Mouse (Mus musculus) brain, embryonic 18.5 days (tissue): ENCODE measurements around the gene Rgp1.

Source experiments
- DNase-seq: peaks from one replicate; pipeline ENCODE4 v3.0.0-alpha.2; 2012; ENCODE audit warnings: low read depth, low spot score

Rgp1 gene

GRCm38 (mm10) chr4:43561997-43562768 lies 16.3 kb upstream of the Rgp1 start, which contains the start of the genes Creb3 and Tln1:
TSS of gene Creb3 (plus strand) at chr4:43562332.
TSS of gene Tln1 (minus strand) at chr4:43562691.
- peak; percentile 90 for DNase-seq

DNA sequence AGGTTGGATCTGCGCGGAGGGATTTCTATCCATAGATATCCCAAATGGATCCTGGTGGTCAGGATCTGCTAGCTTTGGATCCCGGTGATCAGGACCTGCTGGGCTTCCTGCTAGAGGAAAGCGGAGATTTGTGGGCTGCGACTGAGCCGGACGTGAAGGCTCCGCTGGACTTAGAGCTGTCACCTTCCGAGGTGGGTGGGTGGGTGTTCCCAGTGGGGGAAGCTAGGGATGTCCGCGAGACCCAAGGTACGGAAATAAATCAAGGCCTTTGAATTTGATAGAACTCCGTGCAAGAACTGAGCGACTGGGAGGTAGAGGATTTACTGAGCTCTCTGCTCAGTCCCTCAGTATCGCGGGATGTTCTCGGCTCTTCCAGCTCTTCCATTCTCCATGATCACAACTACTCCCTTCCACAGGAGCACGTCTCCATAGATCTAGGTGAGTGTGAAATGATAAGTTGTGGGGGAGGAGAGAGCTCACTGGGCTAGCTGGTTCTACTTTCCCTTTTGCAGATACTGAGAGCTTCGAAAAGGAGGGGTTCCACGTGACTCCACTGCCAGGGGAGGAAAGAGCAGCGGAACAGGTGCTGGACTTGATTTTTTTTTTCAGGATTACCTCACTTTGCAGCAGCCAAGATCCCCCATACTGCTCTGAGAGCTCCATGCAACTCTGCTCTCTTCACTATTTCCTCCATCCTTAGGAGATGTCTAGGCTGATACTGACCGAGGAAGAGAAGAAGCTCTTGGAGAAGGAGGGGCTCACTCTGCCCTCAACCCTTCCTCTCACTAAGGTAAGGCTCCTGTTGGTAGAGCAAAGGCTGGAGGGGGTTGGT lies 15.5 kb upstream of the Rgp1 start:
- no peak for DNase-seq

- DNase-seq = no peak
These were observed 15.0 kb upstream of the Rgp1 start for GRCm38 (mm10) chr4:43563601-43563875.

DNA sequence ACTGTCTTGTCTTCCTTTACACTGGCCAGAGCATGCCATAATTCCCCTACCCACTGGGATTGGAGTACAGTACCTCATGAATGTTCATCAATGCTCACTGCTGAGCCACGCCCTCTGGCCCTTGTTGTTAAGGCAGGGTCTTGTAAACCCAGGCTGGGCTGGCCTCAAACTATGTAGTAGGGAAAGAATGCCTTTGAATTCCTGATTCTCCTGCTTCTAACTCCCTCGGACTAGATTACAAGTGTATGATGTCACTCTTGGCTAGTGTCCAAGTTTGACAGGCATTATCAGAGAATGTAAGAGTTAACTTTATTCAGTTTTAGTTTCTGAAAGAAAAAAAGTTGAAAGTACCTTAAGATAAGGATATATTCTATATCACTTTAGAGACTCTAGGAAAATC lies 14.3 kb upstream of the Rgp1 start:
- no peak for DNase-seq

DNA sequence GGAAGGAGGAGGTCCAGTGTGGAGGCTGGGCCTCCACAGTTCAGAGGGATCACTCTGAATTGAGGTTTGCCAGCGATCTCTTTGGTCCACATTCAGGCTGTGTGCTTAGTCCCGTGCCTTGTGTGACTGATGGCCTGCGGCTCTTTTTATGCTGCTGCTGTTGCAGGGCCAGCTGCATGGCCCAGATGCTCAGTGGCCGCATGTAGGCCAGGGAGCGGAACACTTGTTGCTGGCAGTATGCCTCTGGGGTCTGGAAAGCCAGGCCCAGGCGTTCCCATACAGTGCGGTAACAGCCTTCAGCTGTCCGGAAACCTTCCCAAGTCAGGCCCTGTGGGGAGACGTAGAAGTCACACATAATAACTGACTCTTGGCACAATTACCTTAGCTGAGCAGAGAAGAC lies 11.4 kb upstream of the Rgp1 start:
- DNase-seq = no peak

- no peak for DNase-seq
These were observed 7.0 kb upstream of the Rgp1 start for GRCm38 (mm10) chr4:43571395-43572045.

GRCm38 (mm10) chr4:43573561-43573960 lies 5.0 kb upstream of the Rgp1 start:
- no peak for DNase-seq

GRCm38 (mm10) chr4:43575356-43575755 lies 3.2 kb upstream of the Rgp1 start:
- DNase-seq = no peak

GRCm38 (mm10) chr4:43577237-43577881 lies 1.2 kb upstream of the Rgp1 start:
- no peak for DNase-seq

GRCm38 (mm10) chr4:43579256-43579655 lies 741 bp downstream of the Rgp1 start:
- no peak for DNase-seq

- no peak for DNase-seq
These were observed 1.2 kb downstream of the Rgp1 start for GRCm38 (mm10) chr4:43579731-43580130.

DNA sequence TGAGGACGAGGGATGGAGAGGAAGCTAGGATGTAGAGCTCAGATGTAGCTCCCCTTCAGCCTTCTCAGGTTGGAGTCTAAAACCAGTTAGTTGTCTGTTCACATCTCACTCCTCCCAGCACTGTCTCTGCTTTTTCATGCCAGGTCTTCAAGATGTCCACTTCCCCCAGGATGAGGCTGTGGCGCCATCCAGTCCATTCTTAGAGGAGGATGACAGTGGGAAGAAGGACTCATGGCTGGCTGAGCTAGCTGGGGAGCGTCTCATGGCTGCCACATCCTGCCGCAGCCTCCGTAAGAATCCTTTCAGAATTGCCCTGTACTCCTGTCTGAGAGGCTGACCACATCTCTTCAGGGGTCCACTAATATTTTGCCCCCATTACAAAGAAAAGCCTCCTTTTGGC lies 2.2 kb downstream of the Rgp1 start:
- no peak for DNase-seq

DNA sequence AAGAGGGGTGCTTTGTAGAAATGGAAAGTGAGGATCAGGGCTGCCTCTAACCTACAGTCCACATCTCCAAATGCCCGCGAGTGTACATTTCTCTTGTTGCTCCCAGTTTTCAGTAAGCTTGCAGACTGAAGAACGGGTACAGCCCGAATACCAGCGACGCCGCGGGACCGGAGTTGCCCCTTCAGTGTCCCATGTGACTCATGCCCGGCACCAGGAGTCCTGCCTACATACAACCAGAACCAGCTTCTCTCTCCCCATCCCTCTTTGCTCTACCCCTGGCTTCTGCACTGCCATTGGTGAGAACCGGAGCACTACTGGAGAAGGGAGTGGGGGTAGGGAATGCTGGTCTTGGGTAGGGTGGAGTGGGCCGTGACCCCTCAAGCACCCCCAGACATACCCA lies 2.9 kb downstream of the Rgp1 start:
- DNase-seq = no peak

- no peak for DNase-seq
These were observed 3.7 kb downstream of the Rgp1 start for GRCm38 (mm10) chr4:43582241-43582640.

DNA sequence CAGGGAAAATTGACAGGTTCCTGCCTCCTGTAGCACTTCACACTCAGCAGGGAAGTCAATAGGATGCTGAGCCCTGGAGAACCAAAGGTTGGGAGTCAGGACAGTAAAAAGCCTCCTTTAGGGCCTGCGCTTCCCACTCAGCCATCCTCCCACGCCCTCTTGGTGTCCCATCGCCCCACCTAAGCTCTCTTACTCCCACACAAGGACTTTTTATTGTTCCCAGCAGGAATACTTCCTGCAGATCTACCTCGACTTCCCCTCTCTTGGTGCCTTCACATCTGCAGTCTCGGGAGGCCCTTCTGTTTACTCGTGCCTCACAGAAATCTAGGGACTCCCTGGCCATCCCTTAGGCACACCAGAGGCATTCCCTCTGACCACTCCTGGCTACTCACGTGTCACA lies 4.9 kb downstream of the Rgp1 start:
- no peak for DNase-seq

- DNase-seq = no peak
These were observed 6.2 kb downstream of the Rgp1 start, which contains the start of gene Msmp for GRCm38 (mm10) chr4:43584444-43585416. TSS of gene Msmp (minus strand) at chr4:43584494.

DNA sequence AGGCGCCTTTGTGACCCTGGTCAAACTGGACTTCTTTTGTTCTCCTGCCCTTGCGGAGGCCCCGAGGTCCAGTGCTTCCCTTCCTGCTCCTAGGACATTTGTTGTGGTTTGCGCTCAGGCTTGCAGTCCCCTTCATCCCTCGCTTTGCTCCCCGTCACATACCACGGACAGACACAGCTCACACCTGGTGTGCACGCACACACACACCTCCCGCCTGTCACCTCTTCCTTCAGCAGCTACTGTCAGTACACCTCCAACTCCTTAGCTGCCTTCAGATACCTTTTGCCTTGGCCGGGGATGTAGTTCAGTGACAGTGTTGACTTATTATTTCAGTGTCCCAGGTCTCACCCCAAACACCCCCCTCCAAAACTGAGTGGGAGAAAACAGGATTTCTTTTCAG lies 7.2 kb downstream of the Rgp1 start:
- DNase-seq = no peak

DNA sequence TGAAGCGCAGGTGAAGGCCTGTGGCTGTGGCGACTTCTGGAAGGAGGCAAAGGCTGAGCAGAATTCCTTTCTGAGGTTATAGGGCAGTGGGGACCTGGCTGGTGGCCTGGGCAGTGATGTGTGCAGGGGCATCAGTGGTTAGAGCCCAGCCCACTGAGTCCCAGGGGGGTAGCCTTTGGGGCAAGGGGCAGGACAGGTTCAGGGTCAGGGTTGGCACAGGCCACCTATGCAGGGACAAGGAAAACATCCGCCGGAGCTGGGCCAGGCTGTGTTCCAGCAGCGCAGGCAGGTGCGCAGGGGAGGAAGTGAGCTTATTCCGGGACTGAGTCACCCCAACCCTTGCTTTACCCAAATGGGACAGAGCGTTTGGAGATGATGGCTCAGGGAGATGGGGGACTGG lies 7.9 kb downstream of the Rgp1 start:
- DNase-seq = no peak

GRCm38 (mm10) chr4:43587681-43588080 lies 9.2 kb downstream of the Rgp1 start:
- no peak for DNase-seq

DNA sequence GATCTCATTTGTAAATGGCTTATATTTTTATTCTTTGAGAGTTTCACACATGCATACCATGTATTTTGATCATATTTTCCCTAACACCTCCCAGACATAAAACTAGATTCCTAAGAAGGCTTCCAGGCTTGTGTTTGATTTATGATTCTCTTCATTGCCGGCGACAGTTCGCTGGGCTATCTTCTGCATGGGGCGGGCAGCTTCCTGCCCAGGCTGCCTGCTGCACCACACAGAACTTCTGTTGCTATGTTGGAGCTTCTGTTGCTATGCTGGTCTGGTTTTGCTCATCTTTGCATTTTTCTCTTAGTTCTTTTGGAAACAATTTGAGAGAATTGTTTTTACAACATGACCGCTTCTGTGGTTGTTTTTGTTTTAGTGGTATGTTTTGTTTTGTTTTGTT lies 13.0 kb downstream of the Rgp1 start:
- DNase-seq = no peak

- DNase-seq = no peak
These were observed 13.4 kb downstream of the Rgp1 start for GRCm38 (mm10) chr4:43591961-43592360.
